Mouse (Mus musculus) myocyte (in vitro differentiated cells): Measurements from ENCODE around the gene Rnf141.

Source experiments
- E2F4 ChIP-seq: IDR thresholded peaks from one replicate; pipeline ENCODE4 v1.6.1; 2011; ENCODE audit warnings: mild to moderate bottlenecking, control low read depth, moderate library complexity; ENCODE audit not compliant: insufficient read depth
- MAX ChIP-seq: IDR thresholded peaks from one replicate; pipeline ENCODE4 v1.6.1; 2011; ENCODE audit warnings: low read depth, mild to moderate bottlenecking, control low read depth
- MYOD1 ChIP-seq, 3 experiments: IDR thresholded peaks; one replicate each; pipeline ENCODE4 v1.6.1; 2011; ENCODE audit warnings: control low read depth in 2 of 3, low read depth in 2 of 3, mild to moderate bottlenecking in 2 of 3, moderate library complexity in 1 of 3; ENCODE audit not compliant: insufficient read length in 2 of 3, control insufficient read depth in 1 of 3
- MYOG ChIP-seq, 3 experiments: IDR thresholded peaks; one replicate each; pipeline ENCODE4 v1.6.1; 2011; ENCODE audit warnings: control low read depth in 2 of 3, low read depth in 2 of 3, mild to moderate bottlenecking in 2 of 3; ENCODE audit not compliant: insufficient read length in 2 of 3, control insufficient read depth in 1 of 3, insufficient read depth in 1 of 3
- POLR2A ChIP-seq: IDR thresholded peaks from one replicate; pipeline ENCODE4 v1.6.1; 2011; ENCODE audit warnings: low read depth, mild to moderate bottlenecking, control low read depth, moderate library complexity; ENCODE audit not compliant: insufficient read length
- POLR2AphosphoS2 ChIP-seq: IDR thresholded peaks from one replicate; pipeline ENCODE4 v1.6.1; 2011; ENCODE audit warnings: low read depth, control low read depth; ENCODE audit not compliant: insufficient read length

GRCm38 (mm10) chr7:110851541-110852203, 7.4 kb upstream of the Rnf141 start:
- TF ChIP-seq POLR2A, result no peak
- no peak for TF ChIP-seq POLR2AphosphoS2
- no peak for TF ChIP-seq MAX
- no peak for TF ChIP-seq E2F4
- no peak for TF ChIP-seq MYOD1 (IDR thresholded peaks at IDR 0.05; ENCODE audit: control insufficient read depth in 1 of 3, insufficient read length in 2 of 3, low read depth in 2 of 3)
- no peak for TF ChIP-seq MYOG (IDR thresholded peaks at IDR 0.05; ENCODE audit: control insufficient read depth in 1 of 3, insufficient read depth in 1 of 3, insufficient read length in 2 of 3, low read depth in 2 of 3)
